Mouse (Mus musculus) limb, embryonic 15.5 days (tissue): Measurements from ENCODE around the gene Itga6. TPM values are rescaled to one million over a fixed set of nuclear protein-coding genes. Genes with fewer than 3 reads are reported as not detected.
"Not testable (repeated sequence)": the region's sequence is repeated elsewhere in the genome, so short reads cannot be mapped to it uniquely, and the experiment has no call there.

Experiments
- ATAC-seq: fragments of 200-750 bp; cut with Nextera tagmentation; 2 replicates; pipeline ENCODE4 v1.8.0; 2017; ENCODE audit warnings: low read depth, moderate TSS enrichment; ENCODE audit not compliant: insufficient number of reproducible peaks, low FRiP score, low TSS enrichment
- H3K27ac ChIP-seq: fragments of 300-500 bp; sonication (generic); 2 replicates; pipeline ENCODE4 v1.5.1; 2015; ENCODE audit warnings: moderate library complexity, mild to moderate bottlenecking, inconsistent platforms
- H3K27me3 ChIP-seq: fragments of 300-500 bp; sonication (generic); 2 replicates; pipeline ENCODE4 v1.6.1; 2015; ENCODE audit warnings: inconsistent platforms
- H3K36me3 ChIP-seq: fragments of 300-500 bp; sonication (generic); 2 replicates; pipeline ENCODE4 v1.6.1; 2015; ENCODE audit warnings: inconsistent platforms
- H3K4me1 ChIP-seq: fragments of 300-500 bp; sonication (generic); 2 replicates; pipeline ENCODE4 v1.6.1; 2015; ENCODE audit warnings: inconsistent platforms
- H3K4me2 ChIP-seq: fragments of 300-500 bp; sonication (generic); 2 replicates; pipeline ENCODE4 v1.6.1; 2015; ENCODE audit warnings: mild to moderate bottlenecking, inconsistent platforms
- H3K4me3 ChIP-seq: fragments of 300-500 bp; sonication (generic); 2 replicates; pipeline ENCODE4 v1.5.1; 2015; ENCODE audit warnings: mild to moderate bottlenecking, inconsistent platforms
- H3K9ac ChIP-seq: fragments of 300-500 bp; sonication (generic); 2 replicates; pipeline ENCODE4 v1.6.1; 2015; ENCODE audit warnings: inconsistent platforms
- H3K9me3 ChIP-seq: fragments of 300-500 bp; sonication (generic); 2 replicates; pipeline ENCODE4 v1.6.1; 2016; ENCODE audit warnings: inconsistent platforms
- WGBS: fragments of 180-500 bp; shearing (Covaris S2); methylation state at CpG from one replicate; pipeline ENCODE4 v1.1.7; 2015; 5-methylcytosine and 5-hydroxymethylcytosine counted together
- polyA plus RNA-seq: library from polyadenylated mRNA; unstranded; fragments of >200 nt; fragmentation: Nextera tagmentation; extraction: Ambion mirVana; gene quantifications from 2 replicates; pipeline ENCODE4 v1.2.1, GENCODE M21; 2015

The Itga6 gene
- polyA plus RNA-seq, 1 experiment from 2014 or later = 47.2 TPM

DNA sequence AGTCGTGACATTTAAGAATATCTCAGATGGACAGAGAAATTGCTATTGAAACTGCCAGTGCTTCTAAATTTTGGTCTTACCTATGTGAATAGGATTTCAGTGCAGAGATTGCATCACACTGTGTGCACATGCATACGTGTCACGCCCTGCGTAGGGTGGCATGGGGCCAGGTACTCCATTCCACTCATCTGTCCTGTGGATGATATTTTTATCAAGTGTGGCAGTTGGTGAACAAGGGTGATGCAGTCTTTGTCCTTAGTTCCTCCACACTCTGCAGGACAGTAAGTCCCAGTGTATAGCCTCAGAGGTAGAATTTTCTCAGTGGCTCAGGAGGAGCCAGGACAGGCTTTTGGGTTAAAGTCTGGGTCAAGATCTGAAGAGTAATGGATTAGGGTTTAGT is 90.8 kb downstream of the Itga6 start:
- no peak for ATAC-seq
- H3K27ac ChIP-seq = no peak overlapping the region
- H3K36me3 ChIP-seq = peaks cover 15% of the 10 kb centered on the region
- no peak overlapping the region for H3K9ac ChIP-seq
- no peak overlapping the region for H3K4me2 ChIP-seq
- 84% methylated on average over 4 of the region's 4 CpGs for WGBS
- no peaks in the 10 kb centered on the region for H3K27me3 ChIP-seq
- H3K9me3 ChIP-seq = no peaks in the 10 kb centered on the region
- H3K4me1 ChIP-seq = no peaks in the 10 kb centered on the region
- no peak overlapping the region for H3K4me3 ChIP-seq

- Histone ChIP-seq H3K9me3 (no peaks in the 10 kb centered on the region), H3K4me1 (no peaks in the 10 kb centered on the region), H3K4me3 (no peak overlapping the region), H3K27me3 (no peaks in the 10 kb centered on the region), H3K27ac (no peak overlapping the region), H3K4me2 (no peak overlapping the region), H3K9ac (no peak overlapping the region), H3K36me3 (peaks cover 16% of the 10 kb centered on the region)
- ATAC-seq = no peak
- WGBS = 70% methylated on average over 4 of the region's 4 CpGs
Observed at GRCm38 (mm10) chr2:71837261-71837660, 91.8 kb downstream of the Itga6 start.

DNA sequence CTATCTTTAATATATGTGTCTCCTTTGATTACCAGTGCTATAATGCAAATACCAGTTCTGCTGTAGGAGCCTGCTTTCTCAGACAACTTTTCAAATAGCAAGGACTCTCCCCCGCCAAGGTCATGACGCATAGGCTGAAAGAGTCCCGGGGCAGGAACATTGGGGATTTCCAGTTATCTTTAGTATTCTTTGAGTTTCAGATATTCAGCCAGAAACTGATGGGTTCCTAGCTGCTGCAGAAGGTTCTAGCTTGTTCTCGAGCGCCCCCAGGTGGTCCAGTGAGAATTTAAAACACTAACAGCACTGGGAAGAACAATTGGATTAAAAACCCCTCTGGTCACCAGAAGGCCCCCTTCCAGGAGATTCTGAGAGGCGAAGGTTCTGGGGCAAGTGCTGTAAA is 92.4 kb downstream of the Itga6 start:
- no peaks in the 10 kb centered on the region for H3K9me3 ChIP-seq
- no peak overlapping the region for H3K4me3 ChIP-seq
- H3K36me3 ChIP-seq = peaks cover 16% of the 10 kb centered on the region
- no peaks in the 10 kb centered on the region for H3K4me1 ChIP-seq
- WGBS = 35% methylated on average over 6 of the region's 6 CpGs
- no peak for ATAC-seq
- no peaks in the 10 kb centered on the region for H3K27me3 ChIP-seq
- no peak overlapping the region for H3K9ac ChIP-seq
- no peak overlapping the region for H3K4me2 ChIP-seq
- H3K27ac ChIP-seq = no peak overlapping the region

GRCm38 (mm10) chr2:71843316-71843715 is 97.9 kb downstream of the Itga6 start:
- Histone ChIP-seq H3K27ac (no peak overlapping the region), H3K27me3 (no peaks in the 10 kb centered on the region), H3K4me1 (no peaks in the 10 kb centered on the region), H3K9me3 (no peaks in the 10 kb centered on the region), H3K36me3 (peaks cover 27% of the 10 kb centered on the region), H3K4me2 (no peak overlapping the region), H3K4me3 (no peak overlapping the region), H3K9ac (no peak overlapping the region)
- no peak for ATAC-seq
- WGBS = 82% methylated on average over 9 of the region's 9 CpGs

- Histone ChIP-seq H3K4me3 (no peak overlapping the region), H3K27ac (no peak overlapping the region), H3K4me1 (no peaks in the 10 kb centered on the region), H3K4me2 (no peak overlapping the region), H3K27me3 (no peaks in the 10 kb centered on the region), H3K36me3 (peaks cover 29% of the 10 kb centered on the region; the same call in 1 of the 2 replicates), H3K9me3 (no peaks in the 10 kb centered on the region), H3K9ac (no peak overlapping the region)
- WGBS = 88% methylated on average over 6 of the region's 6 CpGs
- no peak for ATAC-seq
Observed at GRCm38 (mm10) chr2:71844906-71845305, 99.5 kb downstream of the Itga6 start.

DNA sequence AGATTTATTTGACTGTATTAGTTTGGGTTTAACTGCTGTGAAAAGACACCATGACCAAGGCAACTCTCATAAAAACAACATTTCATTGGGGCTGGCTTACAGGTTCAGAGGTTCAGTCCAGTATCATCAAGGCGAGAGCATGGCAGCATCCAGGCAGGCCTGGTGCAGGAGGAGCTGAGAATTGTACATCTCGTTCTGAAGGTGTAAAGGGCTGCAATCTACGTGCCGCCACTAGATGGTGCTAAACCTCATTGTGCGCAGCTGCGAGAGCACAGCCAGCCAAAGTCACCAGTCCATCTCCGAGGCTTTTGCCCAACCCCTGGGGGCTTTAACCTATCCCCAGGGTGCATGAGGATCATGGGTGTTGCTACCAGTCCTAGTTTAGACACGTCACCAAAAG is 106.7 kb downstream of the Itga6 start:
- ATAC-seq = not testable (repeated sequence)
- WGBS = 1% methylated on average over 7 of the region's 8 CpGs

DNA sequence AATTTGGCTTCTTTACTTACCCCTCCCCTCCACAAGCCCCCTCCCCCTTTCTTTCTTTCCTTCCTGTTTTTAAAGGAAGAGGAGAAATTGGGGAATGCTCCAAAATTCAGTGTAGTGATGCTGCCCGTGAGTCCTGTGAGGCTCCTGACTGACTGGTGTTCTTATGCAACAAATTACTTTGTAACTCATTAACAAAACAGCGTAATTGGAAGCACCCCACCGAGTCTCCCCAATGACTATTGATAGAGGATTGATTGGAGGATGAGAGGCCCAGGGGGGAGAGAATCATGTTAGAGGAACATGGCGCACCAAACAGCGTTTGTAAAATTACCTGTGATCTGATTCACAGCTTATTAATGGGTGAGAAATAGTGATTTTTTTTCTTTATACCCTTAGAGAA is 109.7 kb downstream of the Itga6 start:
- no peak overlapping the region for H3K27ac ChIP-seq
- H3K9ac ChIP-seq = no peak overlapping the region
- H3K4me2 ChIP-seq = no peak overlapping the region
- no peak overlapping the region for H3K4me3 ChIP-seq
- no peak for ATAC-seq
- H3K9me3 ChIP-seq = no peaks in the 10 kb centered on the region
- no peaks in the 10 kb centered on the region for H3K27me3 ChIP-seq
- peaks cover 11% of the 10 kb centered on the region for H3K36me3 ChIP-seq
- WGBS = 73% methylated on average over 5 of the region's 5 CpGs
- H3K4me1 ChIP-seq = no peaks in the 10 kb centered on the region

More for the DNA sequence above, 106.7 kb downstream of the Itga6 start:
- peaks cover 17% of the 10 kb centered on the region for H3K36me3 ChIP-seq
- not testable (repeated sequence) for H3K4me2 ChIP-seq, H3K9me3 ChIP-seq, H3K4me1 ChIP-seq, H3K4me3 ChIP-seq, H3K27me3 ChIP-seq, H3K9ac ChIP-seq, H3K27ac ChIP-seq

- Histone ChIP-seq H3K27ac (no peak overlapping the region), H3K4me3 (no peak overlapping the region), H3K9ac (no peak overlapping the region), H3K4me1 (no peaks in the 10 kb centered on the region), H3K27me3 (no peaks in the 10 kb centered on the region), H3K9me3 (no peaks in the 10 kb centered on the region), H3K36me3 (no peaks in the 10 kb centered on the region), H3K4me2 (no peak overlapping the region)
- no peak for ATAC-seq
- WGBS = 68% methylated on average over 5 of the region's 5 CpGs
Observed at GRCm38 (mm10) chr2:71863531-71864173, 118.2 kb downstream of the Itga6 start.

GRCm38 (mm10) chr2:71865022-71865421 is 119.6 kb downstream of the Itga6 start:
- no peak overlapping the region for H3K4me3 ChIP-seq
- H3K27me3 ChIP-seq = no peaks in the 10 kb centered on the region
- H3K4me1 ChIP-seq = no peaks in the 10 kb centered on the region
- 54% methylated on average over 3 of the region's 3 CpGs for WGBS
- H3K9ac ChIP-seq = no peak overlapping the region
- ATAC-seq = no peak
- no peak overlapping the region for H3K4me2 ChIP-seq
- no peaks in the 10 kb centered on the region for H3K9me3 ChIP-seq
- no peak overlapping the region for H3K27ac ChIP-seq
- H3K36me3 ChIP-seq = no peaks in the 10 kb centered on the region

DNA sequence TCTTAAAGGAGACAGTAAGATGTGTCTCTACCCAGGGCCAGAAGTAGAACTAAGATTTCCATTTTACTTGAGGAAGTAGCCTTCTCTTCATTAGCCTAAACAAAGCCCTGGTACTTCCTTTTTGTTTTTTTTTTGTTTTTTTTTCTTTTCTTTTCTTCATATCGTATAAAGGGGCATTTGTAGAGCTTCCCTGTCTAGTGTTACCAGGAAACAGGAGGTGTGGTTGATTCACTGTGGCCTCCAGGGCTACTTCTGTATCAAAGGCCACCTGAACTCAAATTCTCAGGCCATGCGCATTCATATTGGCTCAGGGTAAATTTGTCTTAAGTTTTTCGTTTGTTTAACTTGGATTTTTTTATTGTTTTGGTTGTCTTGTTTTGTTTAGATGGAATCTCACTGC is 120.5 kb downstream of the Itga6 start:
- H3K4me2 ChIP-seq = no peak overlapping the region
- 74% methylated on average over 3 of the region's 3 CpGs for WGBS
- no peak overlapping the region for H3K27ac ChIP-seq
- no peak overlapping the region for H3K4me3 ChIP-seq
- no peaks in the 10 kb centered on the region for H3K27me3 ChIP-seq
- H3K36me3 ChIP-seq = no peaks in the 10 kb centered on the region
- no peaks in the 10 kb centered on the region for H3K4me1 ChIP-seq
- no peak overlapping the region for H3K9ac ChIP-seq
- ATAC-seq = no peak
- no peaks in the 10 kb centered on the region for H3K9me3 ChIP-seq

DNA sequence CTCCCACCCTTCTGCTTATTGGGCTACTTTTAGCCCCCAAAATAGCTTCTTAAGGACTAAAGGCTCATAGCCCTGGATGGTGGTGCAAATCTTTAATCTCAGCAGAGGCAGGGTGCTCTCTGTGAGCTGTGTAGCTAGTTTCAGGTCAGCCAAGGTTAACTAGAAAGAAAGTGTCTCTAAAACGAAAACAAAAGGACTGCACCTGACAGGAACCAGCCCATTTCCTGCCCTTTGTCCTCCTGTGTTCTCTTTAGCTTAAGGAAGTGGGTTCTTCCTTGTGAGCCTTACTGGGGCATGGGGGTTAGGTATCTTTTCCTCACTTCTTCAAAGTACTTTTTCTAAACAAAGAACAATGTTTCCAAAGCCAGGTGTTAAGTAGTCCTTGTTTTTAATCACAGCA is 121.1 kb downstream of the Itga6 start:
- H3K4me1 ChIP-seq = no peaks in the 10 kb centered on the region
- no peaks in the 10 kb centered on the region for H3K27me3 ChIP-seq
- H3K36me3 ChIP-seq = no peaks in the 10 kb centered on the region
- H3K4me3 ChIP-seq = no peak overlapping the region
- H3K4me2 ChIP-seq = no peak overlapping the region
- H3K9me3 ChIP-seq = no peaks in the 10 kb centered on the region
- no peak overlapping the region for H3K27ac ChIP-seq
- ATAC-seq = no peak
- WGBS = 50% methylated on average over 1 of the region's 1 CpGs
- no peak overlapping the region for H3K9ac ChIP-seq

DNA sequence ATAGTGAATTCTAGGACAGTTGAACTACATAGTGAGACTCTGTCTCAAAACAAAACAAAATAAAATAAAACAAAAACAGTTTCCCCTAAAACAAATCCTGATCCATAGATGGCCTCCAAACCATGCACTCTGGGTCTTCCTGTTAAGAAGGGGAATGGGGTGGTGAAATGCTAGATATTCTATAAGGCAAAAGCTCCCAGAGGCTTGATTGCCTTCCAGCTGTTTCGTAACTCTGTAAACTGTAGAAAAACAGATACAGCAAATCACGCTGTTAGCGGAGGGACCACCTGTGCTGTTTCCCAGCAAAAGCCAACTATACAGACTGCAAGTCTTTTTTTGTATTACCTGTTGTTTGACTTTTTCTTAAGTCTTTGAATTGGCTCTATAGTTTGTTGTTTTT is 121.6 kb downstream of the Itga6 start:
- 45% methylated on average over 3 of the region's 3 CpGs for WGBS
- Histone ChIP-seq H3K4me1 (no peaks in the 10 kb centered on the region), H3K27ac (no peak overlapping the region), H3K9me3 (no peaks in the 10 kb centered on the region), H3K36me3 (no peaks in the 10 kb centered on the region), H3K9ac (no peak overlapping the region), H3K4me3 (no peak overlapping the region), H3K27me3 (no peaks in the 10 kb centered on the region), H3K4me2 (no peak overlapping the region)
- ATAC-seq = no peak

DNA sequence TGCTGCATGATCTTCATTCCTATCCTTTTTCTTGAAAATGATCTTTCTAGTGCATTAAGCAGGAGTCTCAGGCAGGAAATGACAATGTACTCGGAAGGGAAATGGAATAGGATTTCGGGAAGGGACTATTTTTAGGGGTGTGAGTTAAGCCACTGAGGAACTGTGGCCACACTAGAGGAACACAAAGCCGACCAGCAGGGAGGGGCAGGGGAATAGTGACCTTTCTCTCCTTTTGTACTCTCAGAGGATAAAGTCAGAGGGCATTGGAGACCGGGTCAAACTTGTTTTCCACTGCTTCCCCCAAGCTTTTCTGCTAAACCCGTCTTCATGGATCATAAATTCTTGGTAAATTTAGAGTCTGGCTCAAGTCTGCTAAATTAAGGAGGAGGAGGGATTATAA is 122.1 kb downstream of the Itga6 start:
- ATAC-seq = no peak
- WGBS = 34% methylated on average over 5 of the region's 5 CpGs
- H3K4me3 ChIP-seq = no peak overlapping the region

More for the DNA sequence above, 122.1 kb downstream of the Itga6 start:
- Histone ChIP-seq H3K36me3 (no peaks in the 10 kb centered on the region), H3K4me1 (no peaks in the 10 kb centered on the region; the same call in 1 of the 2 replicates), H3K9ac (no peak overlapping the region), H3K27ac (no peak overlapping the region), H3K27me3 (no peaks in the 10 kb centered on the region), H3K9me3 (no peaks in the 10 kb centered on the region), H3K4me2 (no peak overlapping the region)
